Mouse (Mus musculus): ENCODE measurements around the gene Ppp1r1c. TPM values are rescaled to one million over a fixed set of nuclear protein-coding genes. Genes with fewer than 3 reads are reported as not detected.

The Ppp1r1c gene
- polyA plus RNA-seq, 1 experiment, result not detected

- no peaks in the 10 kb centered on the region for H3K27me3 ChIP-seq (ENCODE audit: control insufficient read depth, insufficient read depth, insufficient read length)
- no peak overlapping the region for H3ac ChIP-seq (ENCODE audit: control insufficient read depth, insufficient read length)
- H3K36me3 ChIP-seq (ENCODE audit: control insufficient read depth, insufficient read depth), result no peaks in the 10 kb centered on the region
- H3K4me2 ChIP-seq (ENCODE audit: low read depth), result no peak overlapping the region
- no peak overlapping the region for H3K4me3 ChIP-seq
- H3K79me2 ChIP-seq (ENCODE audit: control insufficient read depth, insufficient read depth), result no peaks in the 10 kb centered on the region
- no peak for TF ChIP-seq POLR2AphosphoS2 (IDR thresholded peaks at IDR 0.05; ENCODE audit: insufficient read length, low read depth)
- no peak for TF ChIP-seq POLR2A (IDR thresholded peaks at IDR 0.05; ENCODE audit: insufficient read length, low read depth)
- TF ChIP-seq TCF3 (IDR thresholded peaks at IDR 0.05; ENCODE audit: insufficient read length, low read depth), result no peak
Observed at GRCm38 (mm10) chr2:79856874-79857273, 149.3 kb downstream of the Ppp1r1c start.

GRCm38 (mm10) chr2:79865275-79865999 lies 157.9 kb downstream of the Ppp1r1c start:
- no peak overlapping the region for H3ac ChIP-seq (ENCODE audit: control insufficient read depth, insufficient read length)
- H3K36me3 ChIP-seq (ENCODE audit: control insufficient read depth, insufficient read depth), result no peaks in the 10 kb centered on the region
- no peaks in the 10 kb centered on the region for H3K27me3 ChIP-seq (ENCODE audit: control insufficient read depth, insufficient read depth, insufficient read length)
- H3K4me2 ChIP-seq (ENCODE audit: low read depth), result no peak overlapping the region
- no peaks in the 10 kb centered on the region for H3K79me2 ChIP-seq (ENCODE audit: control insufficient read depth, insufficient read depth)
- H3K4me3 ChIP-seq, result no peak overlapping the region
- no peak for TF ChIP-seq MAX (IDR thresholded peaks at IDR 0.05; ENCODE audit: low read depth)
- TF ChIP-seq POLR2A (IDR thresholded peaks at IDR 0.05; ENCODE audit: insufficient read length, low read depth), result no peak
- TF ChIP-seq E2F4 (IDR thresholded peaks at IDR 0.05; ENCODE audit: insufficient read depth), result no peak
- TF ChIP-seq USF1 (IDR thresholded peaks at IDR 0.05; ENCODE audit: low read depth), result no peak
- no peak for TF ChIP-seq MYOG (IDR thresholded peaks at IDR 0.05; ENCODE audit: control insufficient read depth in 1 of 3, insufficient read depth in 1 of 3, insufficient read length in 2 of 3, low read depth in 2 of 3)
- TF ChIP-seq REST (IDR thresholded peaks at IDR 0.05; ENCODE audit: insufficient read depth, insufficient read length), result no peak
- no peak for TF ChIP-seq MYOD1 (IDR thresholded peaks at IDR 0.05; ENCODE audit: control insufficient read depth in 1 of 3, insufficient read length in 2 of 3, low read depth in 2 of 3)
- TF ChIP-seq SRF (IDR thresholded peaks at IDR 0.05; ENCODE audit: control insufficient read depth, insufficient read length, low read depth), result no peak

Other genes starting within 250 kb of the Ppp1r1c start
- 8.1 TPM for gene Itprid2, start 72.4 kb upstream of the Ppp1r1c start, polyA plus RNA-seq (2012; fragmentation: generic; extraction: Trizol)